In the genomic region with DNA sequence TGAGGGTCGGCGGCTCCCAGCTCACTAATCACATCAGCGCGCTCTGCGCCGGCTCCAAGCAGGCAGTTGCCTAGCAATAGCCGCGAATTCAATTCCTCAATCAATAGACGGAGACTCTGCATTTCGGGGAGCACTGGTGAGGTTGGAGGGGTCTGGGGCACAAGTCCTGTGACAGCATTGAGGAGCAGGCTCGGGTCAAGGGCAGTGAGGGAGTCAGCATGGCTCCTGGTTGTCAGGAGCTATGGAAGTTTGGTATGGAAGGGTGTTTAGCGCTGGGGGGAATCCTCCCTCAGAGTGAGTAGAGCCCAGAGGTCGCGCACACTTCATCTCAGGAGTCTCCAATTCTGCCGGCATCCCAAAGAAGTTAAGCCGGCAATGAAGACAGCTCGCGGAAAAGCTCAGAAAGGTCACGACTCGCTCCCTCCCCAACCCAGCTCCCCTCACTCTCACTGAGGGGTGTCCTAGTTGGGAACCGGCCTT, we compare ENCODE assay signal across 12 mouse cellular contexts. TPM values are rescaled to one million over a fixed set of nuclear protein-coding genes. Genes with fewer than 3 reads are reported as not detected.
DNase-seq lines count a peak whose midpoint lies in the region; ATAC-seq lines count a peak whose summit lies in the region.
"Had no signal": no experiment of that assay in that cellular context is flagged by ENCODE, and none has a peak within 500 bp of the region (broad histone marks: within the 10 kb centered on the region; RNA-seq: fewer than 3 reads in every experiment).

No protein-coding gene starts in this region.

- H3K4me3 ChIP-seq in embryonic facial prominence, embryonic 11.5 days (ENCODE audit: low read depth, low read length) = 0 out of 2 replicates have a peak overlapping the region, but pooled peaks have one; percentile 1
- H3K4me3 ChIP-seq in hindbrain, embryonic 15.5 days = peak overlapping the region; percentile 13

- H3K9me3 ChIP-seq in embryonic facial prominence, embryonic 11.5 days (replicated peaks; ENCODE audit: control insufficient read depth, low read length) = no peaks in the 10 kb centered on the region
- H3K9me3 ChIP-seq in hindbrain, embryonic 15.5 days = no peaks in the 10 kb centered on the region

- peaks cover 6% of the 10 kb centered on the region; the same call in 1 of the 2 replicates for H3K4me1 ChIP-seq in embryonic facial prominence, embryonic 11.5 days (ENCODE audit: control insufficient read depth, insufficient read depth, low read length)
- peaks cover 60% of the 10 kb centered on the region for H3K4me1 ChIP-seq in hindbrain, embryonic 15.5 days (replicated peaks)

- 1% methylated on average over 21 of the region's 21 CpGs for WGBS in embryonic facial prominence, embryonic 11.5 days
- WGBS in hindbrain, embryonic 15.5 days = 8% methylated on average over 21 of the region's 21 CpGs

- H3K9ac ChIP-seq in embryonic facial prominence, embryonic 11.5 days (replicated peaks; ENCODE audit: low read length) = peak overlapping the region; percentile 9; the same call in 1 of the 2 replicates
- H3K9ac ChIP-seq in hindbrain, embryonic 15.5 days = no peak overlapping the region

- ATAC-seq in embryonic facial prominence, embryonic 11.5 days (replicated peaks; ENCODE audit: insufficient number of reproducible peaks, low FRiP score, low TSS enrichment, low read depth) = no peak
- no peak for ATAC-seq in hindbrain, embryonic 15.5 days (ENCODE audit: low FRiP score, low read depth)

- intact Hi-C loops in left cerebral cortex, postnatal 14 days (cut with DNase I) = loop anchor here (5.0 kb wide), 1 partner anchor 38 kb away; no protein-coding TSS in a partner anchor

- H3K4me2 ChIP-seq in embryonic facial prominence, embryonic 11.5 days (ENCODE audit: low read depth, low read length) = no peak overlapping the region
- H3K4me2 ChIP-seq in hindbrain, embryonic 15.5 days = peak overlapping the region; percentile 27; the same call in 1 of the 2 replicates

- peaks cover 2% of the 10 kb centered on the region; the same call in 1 of the 2 replicates for H3K36me3 ChIP-seq in embryonic facial prominence, embryonic 11.5 days (replicated peaks; ENCODE audit: control insufficient read depth, insufficient read depth, low read depth, low read length)
- H3K36me3 ChIP-seq in hindbrain, embryonic 15.5 days = peaks cover 3% of the 10 kb centered on the region; the same call in 1 of the 2 replicates

- H3K27me3 ChIP-seq in embryonic facial prominence, embryonic 11.5 days (ENCODE audit: control insufficient read depth, insufficient read depth, low read length) = peaks cover 27% of the 10 kb centered on the region
- peaks cover 45% of the 10 kb centered on the region for H3K27me3 ChIP-seq in hindbrain, embryonic 15.5 days

- H3K27ac ChIP-seq in embryonic facial prominence, embryonic 11.5 days (replicated peaks; ENCODE audit: low read depth, low read length) = no peak overlapping the region
- H3K27ac ChIP-seq in hindbrain, embryonic 15.5 days (replicated peaks) = no peak overlapping the region

- DNase-seq in adrenal gland, adult 2 months = peak; percentile 7
- DNase-seq in adrenal gland, postnatal 14 days = no peak
- DNase-seq in embryonic facial prominence, embryonic 11.5 days (ENCODE audit: low spot score) = peak; percentile 38
- peak; percentile 62 for DNase-seq in neural tube, embryonic 10.5 days (ENCODE audit: extremely low spot score, low spot score)
- DNase-seq in liver = no peak
- DNase-seq in left cerebral cortex, postnatal 14 days (ENCODE audit: low spot score in 2 of 2) = no peak
- no peak for DNase-seq in urinary bladder, adult 2 months (ENCODE audit: low spot score)
- DNase-seq: lung, adult 18-20 months; thymus, postnatal 4 days had no signal

RNA-seq across cellular contexts. Expression of gene Cbx8, which starts 5.0 kb away (rescaled TPM):
- 10 to 100 TPM; 16.3 to 22.9 TPM for total RNA-seq in adrenal gland, adult 2 months (2021)
- polyA plus RNA-seq in adrenal gland, adult 2 months (2012; rRNA removed) = 11.3 and 12.2 TPM in 2 replicates
- 13.1 and 16.7 TPM in 2 replicates for total RNA-seq in adrenal gland, postnatal 14 days (2021)
- polyA plus RNA-seq in embryonic facial prominence, embryonic 11.5 days (2014; fragmentation: Nextera tagmentation; extraction: Ambion mirVana) = 10.3 and 12.2 TPM in 2 replicates
- polyA plus RNA-seq in hindbrain, embryonic 15.5 days (2015; fragmentation: Nextera tagmentation; extraction: Ambion mirVana) = 8.6 and 10.0 TPM in 2 replicates
- total RNA-seq in left cerebral cortex, postnatal 14 days (2021) = 10 to 100 TPM; 12.9 to 15.4 TPM
- 5.4 and 6.8 TPM in 2 replicates for polyA plus RNA-seq in urinary bladder, adult 2 months (2012; rRNA removed)

RNA-seq across cellular contexts. Expression of gene Cbx2, which starts 13.0 kb away (rescaled TPM):
- 1 to 10 TPM; 5.1 to 5.3 TPM for total RNA-seq in adrenal gland, adult 2 months (2021)
- polyA plus RNA-seq in adrenal gland, adult 2 months (2012; rRNA removed) = 2.7 and 2.9 TPM in 2 replicates
- 7.4 and 7.7 TPM in 2 replicates for total RNA-seq in adrenal gland, postnatal 14 days (2021)
- polyA plus RNA-seq in embryonic facial prominence, embryonic 11.5 days (2014; fragmentation: Nextera tagmentation; extraction: Ambion mirVana) = 87.1 and 91.8 TPM in 2 replicates
- 15.3 and 17.1 TPM in 2 replicates for polyA plus RNA-seq in hindbrain, embryonic 15.5 days (2015; fragmentation: Nextera tagmentation; extraction: Ambion mirVana)
- 1 to 10 TPM; 2.4 to 3.4 TPM for total RNA-seq in left cerebral cortex, postnatal 14 days (2021)
- polyA plus RNA-seq in urinary bladder, adult 2 months (2012; rRNA removed) = 3.0 TPM in 2 replicates

RNA-seq across cellular contexts. Expression of gene Enpp7, which starts 47.7 kb away (rescaled TPM):
- not detected for total RNA-seq in adrenal gland, adult 2 months (2021)
- not detected in 2 replicates for polyA plus RNA-seq in adrenal gland, adult 2 months (2012; rRNA removed)
- not detected in 2 replicates for total RNA-seq in adrenal gland, postnatal 14 days (2021)
- not detected in 2 replicates for polyA plus RNA-seq in embryonic facial prominence, embryonic 11.5 days (2014; fragmentation: Nextera tagmentation; extraction: Ambion mirVana)
- polyA plus RNA-seq in hindbrain, embryonic 15.5 days (2015; fragmentation: Nextera tagmentation; extraction: Ambion mirVana) = not detected in 2 replicates
- not detected for total RNA-seq in left cerebral cortex, postnatal 14 days (2021)
- polyA plus RNA-seq in urinary bladder, adult 2 months (2012; rRNA removed) = 0.08 TPM in 1 of 2 replicates, not detected in the other
- total RNA-seq: granulocyte monocyte progenitor cell, adult 5-6 weeks had no signal
- polyA plus RNA-seq: myocyte had no signal

RNA-seq across cellular contexts. Expression of gene Cbx4, which starts 50.3 kb away (rescaled TPM):
- 100 to 1,000 TPM; 144 to 197 TPM for total RNA-seq in adrenal gland, adult 2 months (2021)
- 89.0 and 127 TPM in 2 replicates for polyA plus RNA-seq in adrenal gland, adult 2 months (2012; rRNA removed)
- 105 and 156 TPM in 2 replicates for total RNA-seq in adrenal gland, postnatal 14 days (2021)
- polyA plus RNA-seq in embryonic facial prominence, embryonic 11.5 days (2014; fragmentation: Nextera tagmentation; extraction: Ambion mirVana) = 4.4 and 4.8 TPM in 2 replicates
- 21.9 and 23.2 TPM in 2 replicates for polyA plus RNA-seq in hindbrain, embryonic 15.5 days (2015; fragmentation: Nextera tagmentation; extraction: Ambion mirVana)
- total RNA-seq in left cerebral cortex, postnatal 14 days (2021) = 10 to 100 TPM; 63.2 to 74.0 TPM
- polyA plus RNA-seq in urinary bladder, adult 2 months (2012; rRNA removed) = 32.2 and 36.0 TPM in 2 replicates

Comparison
In these comparisons a context has a peak if more than half of its experiments do, and no peak if none do; other contexts are left out.
1. DNase-seq: peak in adrenal gland, adult 2 months (single experiment), embryonic facial prominence, embryonic 11.5 days (single experiment) and neural tube, embryonic 10.5 days (single experiment); none in adrenal gland, postnatal 14 days (single experiment), liver (single experiment), left cerebral cortex, postnatal 14 days (0 of 2) and urinary bladder, adult 2 months (single experiment).